Mouse (Mus musculus) frontal cortex, adult (tissue): ENCODE results near the gene Dexi.

Experiments
- ATAC-seq: cut with Nextera tagmentation; 2 replicates; pipeline ENCODE4 v1.9.2; 2017; ENCODE audit warnings: mild to moderate bottlenecking, moderate library complexity, mixed read lengths; ENCODE audit not compliant: low TSS enrichment

Gene Dexi

DNA sequence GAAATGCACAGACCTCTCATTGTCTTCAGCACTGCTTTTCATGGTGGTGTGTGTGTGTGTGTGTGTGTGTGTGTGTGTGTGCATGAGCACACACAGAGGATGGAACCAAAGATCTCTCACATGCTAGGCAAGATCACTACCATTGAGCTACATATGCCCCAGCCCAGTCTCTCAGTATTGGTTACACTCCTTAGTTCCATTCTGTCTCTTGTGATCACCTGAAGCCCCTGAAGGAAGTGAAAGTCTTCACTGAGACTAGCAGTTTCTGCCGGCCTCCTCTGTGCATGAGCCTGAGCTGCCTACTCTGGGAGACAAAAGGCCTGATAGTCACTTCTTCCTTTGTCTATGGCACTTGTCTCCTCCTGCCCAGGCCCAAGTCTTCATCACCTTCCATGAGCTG is 43.7 kb downstream of the Dexi start:
- no peak for ATAC-seq

DNA sequence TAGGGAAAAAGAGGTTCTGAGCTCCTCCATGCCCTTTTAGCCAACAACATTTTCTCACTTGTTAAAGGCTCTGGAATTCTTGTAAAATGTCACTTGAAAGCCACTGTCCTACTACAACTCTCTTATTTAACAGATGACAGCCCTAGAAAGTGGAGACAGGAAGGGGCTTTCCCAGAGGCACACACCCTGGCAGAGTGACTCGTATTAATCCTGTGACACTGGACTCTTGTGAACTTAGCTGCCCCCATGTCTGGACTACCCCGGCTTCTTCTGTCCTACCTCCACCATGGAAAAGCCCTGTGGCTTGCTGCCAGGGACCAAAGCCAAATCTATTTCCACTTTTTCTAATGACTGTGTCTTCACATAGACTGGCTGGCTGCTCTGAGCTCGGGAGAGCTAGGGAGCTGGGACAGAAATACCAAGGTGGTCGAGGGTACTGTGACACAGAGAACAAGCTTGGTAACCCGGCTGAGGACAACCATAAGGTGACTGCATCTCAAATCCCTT is 44.7 kb downstream of the Dexi start:
- ATAC-seq, result no peak

- ATAC-seq, result no peak
Measured at GRCm38 (mm10) chr16:10495824-10496298, 47.0 kb downstream of the Dexi start.

GRCm38 (mm10) chr16:10492587-10492986 is 50.3 kb downstream of the Dexi start:
- no peak for ATAC-seq

- no peak for ATAC-seq
Measured at GRCm38 (mm10) chr16:10491716-10492115, 51.1 kb downstream of the Dexi start.

- no peak for ATAC-seq
Measured at GRCm38 (mm10) chr16:10490503-10491150, 52.2 kb downstream of the Dexi start.

DNA sequence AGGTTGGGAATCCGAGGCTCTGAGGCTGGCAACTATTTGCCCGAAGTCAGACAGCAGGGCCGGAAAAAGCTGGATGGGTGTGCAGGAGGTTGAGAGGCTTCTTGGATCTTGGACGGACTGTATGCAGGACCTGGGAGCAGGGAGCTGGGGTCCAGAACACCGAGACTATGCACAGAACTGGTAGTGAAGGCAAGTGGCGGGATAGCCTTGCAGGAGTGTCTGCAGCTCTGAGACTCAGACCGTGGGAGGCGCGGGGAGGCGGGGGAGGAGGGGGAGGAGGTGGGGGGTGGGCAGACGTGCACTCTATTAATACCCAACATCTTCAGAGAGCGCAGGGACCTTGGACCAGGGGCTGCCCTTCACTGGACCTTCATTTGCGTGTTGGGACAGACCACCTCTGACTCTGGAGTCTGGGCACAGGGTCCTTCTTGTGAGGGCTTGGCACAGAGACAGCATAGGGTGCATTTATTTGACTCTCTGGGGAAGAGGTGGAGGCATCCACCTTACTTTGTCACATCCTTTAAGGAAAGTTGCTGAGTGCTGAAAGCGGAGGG is 52.9 kb downstream of the Dexi start:
- 0 out of 2 replicates have a peak, but pooled peaks have one; percentile 20 for ATAC-seq

DNA sequence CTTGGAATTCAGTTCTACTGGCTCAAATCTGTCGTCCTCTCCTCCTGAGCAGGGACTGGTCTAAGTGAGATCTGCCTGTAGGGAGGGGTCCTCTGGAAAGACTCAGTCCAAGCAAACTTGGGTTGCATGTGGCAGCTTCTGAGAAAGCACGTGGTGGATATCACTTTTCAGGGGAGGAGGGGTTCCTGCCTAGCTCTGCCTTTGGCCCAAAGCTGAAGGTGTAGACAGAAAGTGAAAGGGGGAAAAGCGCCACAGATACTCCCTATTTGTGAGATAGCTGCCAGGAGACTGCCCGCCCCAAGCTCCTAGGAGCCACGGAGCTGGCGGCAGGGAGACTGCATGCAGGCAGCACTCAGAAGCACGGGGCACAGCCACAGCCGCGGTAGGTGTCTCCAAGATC is 53.4 kb downstream of the Dexi start:
- ATAC-seq, result peak; percentile 44; the same call in 1 of the 2 replicates

DNA sequence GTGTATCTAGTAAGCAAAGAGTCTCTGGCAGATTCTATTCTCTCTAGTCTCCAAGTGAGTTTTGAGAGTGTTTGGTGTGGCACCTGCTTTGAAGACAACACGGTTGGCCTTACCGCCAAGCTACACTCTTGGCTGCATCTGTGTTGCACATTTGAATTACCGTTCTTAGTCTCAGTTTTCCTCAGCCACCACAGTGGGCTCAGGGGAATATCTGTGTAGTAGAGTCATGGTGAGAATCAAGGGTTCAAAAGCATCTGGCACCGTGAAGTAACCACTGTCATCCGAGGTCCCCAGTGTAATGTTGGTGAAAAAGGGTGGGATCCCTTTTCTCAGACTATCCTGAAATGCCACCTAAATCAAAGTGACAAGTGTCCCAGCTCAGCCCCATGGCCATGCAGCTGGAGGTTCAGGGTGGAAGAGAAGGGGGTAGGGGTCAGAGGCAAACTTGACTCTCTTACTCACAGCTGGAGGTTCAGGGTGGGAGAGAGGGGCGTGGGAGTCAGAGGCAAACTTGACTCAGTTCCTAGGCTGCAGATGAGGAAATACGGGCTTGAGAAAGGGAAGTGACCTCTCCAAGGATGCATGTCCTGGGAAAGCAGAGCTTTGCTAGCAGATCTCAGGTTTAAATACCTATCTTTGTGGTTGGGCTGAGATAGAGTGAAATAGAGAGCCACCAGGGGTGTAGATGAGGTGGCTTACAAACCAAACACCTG is 53.9 kb downstream of the Dexi start:
- no peak for ATAC-seq

DNA sequence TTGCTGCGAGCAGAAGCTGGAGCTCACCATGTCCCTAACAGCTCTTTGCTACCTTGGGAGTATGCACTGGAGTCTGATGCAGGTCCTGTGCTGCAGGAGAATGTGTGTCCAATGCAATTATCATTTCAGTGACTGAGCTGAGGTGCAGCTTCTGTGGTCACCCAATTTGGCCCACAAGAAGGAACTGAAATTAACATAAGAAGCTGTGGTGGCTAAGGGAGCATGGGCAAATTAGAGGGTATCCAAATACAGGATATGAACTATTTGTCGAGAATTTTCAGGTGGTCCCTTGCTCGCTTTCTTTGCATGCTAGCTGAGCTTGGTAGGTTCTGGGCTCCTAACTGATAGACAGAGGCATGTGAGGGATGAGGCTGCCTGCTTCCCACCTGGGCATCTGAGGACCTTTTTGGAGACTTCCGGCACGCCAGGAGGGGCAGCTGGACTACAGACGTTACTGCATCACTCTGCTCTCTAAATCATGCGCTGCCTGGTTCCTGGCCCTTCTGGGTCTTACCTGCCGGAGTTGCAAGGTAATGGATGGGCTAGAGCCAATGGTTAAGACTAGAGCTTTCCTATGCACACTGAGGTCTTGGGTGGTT is 54.9 kb downstream of the Dexi start:
- no peak for ATAC-seq

- ATAC-seq, result no peak
Measured at GRCm38 (mm10) chr16:10486993-10487392, 55.9 kb downstream of the Dexi start.

DNA sequence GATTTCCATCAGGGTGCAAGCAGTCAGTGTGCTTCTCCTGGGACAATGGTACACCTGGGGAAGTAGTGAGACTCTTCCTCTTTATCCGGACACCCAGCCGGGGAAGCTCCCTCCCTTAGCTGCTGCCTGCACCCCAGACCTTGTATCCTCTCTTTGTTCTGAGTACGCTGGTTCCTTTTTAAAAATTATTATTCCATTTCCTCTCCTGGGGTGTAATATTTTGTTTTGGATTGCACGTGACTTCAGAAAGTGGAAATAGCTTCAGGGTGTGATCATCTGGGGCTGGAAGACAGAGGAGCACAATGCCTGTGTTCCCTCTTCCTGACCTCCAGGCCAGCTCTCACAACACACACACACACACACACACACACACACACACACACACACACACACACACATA is 60.5 kb downstream of the Dexi start:
- no peak for ATAC-seq

GRCm38 (mm10) chr16:10479857-10480256 is 63.0 kb downstream of the Dexi start, which contains the start of gene Ciita:
Ciita (plus strand) TSS chr16:10480059.
- ATAC-seq, result no peak

DNA sequence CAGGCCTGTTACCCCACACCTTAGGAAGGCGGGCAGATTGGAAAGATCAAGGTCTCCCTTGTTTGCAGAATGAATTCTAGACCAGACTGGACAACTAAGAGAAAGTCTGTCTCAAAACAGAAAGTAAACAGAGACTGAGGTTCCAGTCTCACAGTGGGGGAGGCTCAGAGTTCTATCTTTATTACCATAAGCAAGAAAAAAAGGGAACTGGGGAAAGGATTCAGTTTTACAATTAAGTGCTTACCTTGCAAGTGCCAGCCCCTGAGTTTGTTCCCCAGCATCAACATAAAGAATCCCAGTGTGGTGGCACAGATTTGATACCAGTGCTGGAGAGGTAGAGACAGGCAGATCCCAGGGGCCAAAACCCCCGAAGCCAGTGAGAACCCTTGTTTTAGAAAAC is 66.9 kb downstream of the Dexi start:
- ATAC-seq, result no peak

- ATAC-seq, result no peak
Measured at GRCm38 (mm10) chr16:10474956-10475355, 67.9 kb downstream of the Dexi start.

GRCm38 (mm10) chr16:10471950-10472349 is 70.9 kb downstream of the Dexi start:
- ATAC-seq, result no peak

GRCm38 (mm10) chr16:10468201-10468600 is 74.7 kb downstream of the Dexi start:
- no peak for ATAC-seq

- no peak for ATAC-seq
Measured at GRCm38 (mm10) chr16:10467391-10468107, 75.3 kb downstream of the Dexi start.

DNA sequence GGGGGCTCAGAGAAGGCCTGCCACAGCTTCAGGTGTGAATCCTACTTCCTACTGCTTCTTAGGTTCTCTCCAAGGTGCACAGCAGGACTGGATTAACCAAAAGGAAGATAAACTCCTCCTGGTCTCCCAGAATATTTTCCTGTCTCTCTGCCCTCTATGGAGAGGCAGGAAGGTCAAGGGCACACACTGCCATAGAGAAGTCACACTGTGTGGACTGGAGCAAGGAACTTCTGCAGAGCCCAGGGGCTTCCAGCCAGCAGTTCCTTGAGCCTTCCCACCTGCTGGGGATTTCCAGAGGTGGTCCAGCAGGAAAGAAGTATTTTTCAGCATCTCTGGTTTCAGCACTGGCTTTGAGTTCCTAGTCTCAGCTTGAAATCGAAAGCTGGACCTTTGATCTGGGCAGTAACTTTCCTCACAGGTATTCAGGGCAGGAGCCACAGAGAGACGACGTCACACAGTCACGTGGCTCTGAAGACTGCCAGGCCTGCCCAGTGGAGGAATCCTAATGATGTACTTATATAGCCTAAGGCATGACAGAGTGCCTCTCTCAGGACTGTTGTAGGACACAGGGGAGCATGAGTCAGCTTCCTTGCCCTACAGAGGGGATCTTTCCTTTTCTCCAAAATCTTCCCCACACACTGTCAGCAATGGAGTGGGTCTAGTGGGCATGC is 77.7 kb downstream of the Dexi start:
- no peak for ATAC-seq

DNA sequence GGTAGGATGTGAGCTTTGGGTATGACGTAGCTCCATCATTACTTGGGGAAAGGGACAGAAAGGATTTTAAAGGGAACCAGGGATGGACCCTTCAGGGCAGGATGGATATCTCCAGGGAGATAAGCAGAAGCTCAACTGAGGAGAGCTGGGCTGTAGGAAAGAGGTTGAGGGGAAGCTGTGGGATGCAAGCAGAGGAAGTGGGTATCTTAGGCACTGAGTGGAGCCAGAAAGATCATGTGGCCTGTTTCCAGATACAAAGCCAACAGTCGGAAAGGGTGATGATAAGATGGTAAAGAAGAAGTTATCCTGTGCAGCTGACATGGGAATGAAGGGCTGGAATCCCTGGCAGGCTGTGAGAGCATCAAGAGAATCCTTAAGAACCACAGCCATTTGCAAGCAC is 81.7 kb downstream of the Dexi start:
- ATAC-seq, result no peak

DNA sequence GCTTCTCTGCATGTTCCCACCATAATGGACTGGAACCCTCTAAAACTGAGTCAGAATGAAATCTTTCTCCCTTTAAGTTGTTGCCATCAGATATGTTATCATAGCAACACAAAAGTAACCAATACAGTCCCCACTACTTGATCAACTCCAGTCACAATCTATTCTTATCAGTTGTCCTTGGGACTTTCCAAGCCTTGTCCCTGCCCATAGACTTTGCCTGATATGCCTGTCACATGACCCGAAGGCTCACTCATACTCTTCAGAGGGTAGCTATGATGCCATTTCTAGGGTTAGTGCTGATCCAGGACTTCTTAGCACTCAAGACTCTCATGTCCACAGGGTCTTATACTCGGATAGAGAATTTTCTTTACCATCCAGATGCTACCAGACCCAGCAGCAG is 82.7 kb downstream of the Dexi start:
- ATAC-seq, result no peak
